Mouse (Mus musculus) bone marrow macrophage, adult 2 months (primary cell): ENCODE data around the gene Catsperz.

Source experiments
- CTCF ChIP-seq: IDR thresholded peaks from 2 replicates; pipeline ENCODE4 v1.5.1; 2012; ENCODE audit warnings: low read depth, mild to moderate bottlenecking, low read length, moderate library complexity
- POLR2A ChIP-seq: IDR thresholded peaks from 2 replicates; pipeline ENCODE4 v1.6.1; 2012; ENCODE audit warnings: mild to moderate bottlenecking, low read depth, low read length, borderline replicate concordance

DNA sequence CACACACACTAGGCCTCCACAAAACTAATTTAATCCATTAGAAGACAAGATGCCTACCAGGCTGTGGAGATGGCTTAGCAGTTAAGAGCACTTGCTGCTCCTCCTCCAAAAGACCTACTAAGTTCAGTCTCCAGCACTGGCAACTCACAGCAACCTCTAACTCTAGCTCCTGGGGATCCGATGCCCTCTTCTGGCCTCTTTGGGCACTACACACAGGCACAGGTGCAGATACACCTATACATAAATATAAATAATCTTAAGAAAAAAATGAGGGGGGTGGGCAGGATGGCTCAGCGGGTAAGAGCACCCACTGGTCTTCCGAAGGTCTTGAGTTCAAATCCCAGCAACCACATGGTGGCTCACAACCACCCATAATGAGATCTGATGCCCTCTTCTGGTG, 11.1 kb upstream of the Catsperz start:
- TF ChIP-seq CTCF: peak; percentile 70
- TF ChIP-seq POLR2A: no peak
